Mouse (Mus musculus): ENCODE measurements around the gene Ttc23.

Ttc23 gene

GRCm38 (mm10) chr7:67647277-67647676 is at the start of gene Ttc23:
Gene Ttc23, plus strand, starts transcription at chr7:67647410.
- DNase-seq (ENCODE audit: low spot score in 2 of 2) = no peak

GRCm38 (mm10) chr7:67598050-67598449 is 49.2 kb upstream of the Ttc23 start:
- DNase-seq (ENCODE audit: low spot score in 2 of 2) = no peak

- no peak for DNase-seq (ENCODE audit: low spot score in 2 of 2)
Measured at GRCm38 (mm10) chr7:67605114-67605513, 42.1 kb upstream of the Ttc23 start.

- no peak for DNase-seq (ENCODE audit: low spot score in 2 of 2)
Measured at GRCm38 (mm10) chr7:67606250-67606649, 41.0 kb upstream of the Ttc23 start.

- no peak for DNase-seq (ENCODE audit: low spot score in 2 of 2)
Measured at GRCm38 (mm10) chr7:67607669-67608347, 39.4 kb upstream of the Ttc23 start.

GRCm38 (mm10) chr7:67608348-67609024 is 38.7 kb upstream of the Ttc23 start:
- DNase-seq (ENCODE audit: low spot score in 2 of 2) = no peak

- no peak for DNase-seq (ENCODE audit: low spot score in 2 of 2)
Measured at GRCm38 (mm10) chr7:67613795-67614463, 33.3 kb upstream of the Ttc23 start.

GRCm38 (mm10) chr7:67614464-67614861 is 32.7 kb upstream of the Ttc23 start:
- no peak for DNase-seq (ENCODE audit: low spot score in 2 of 2)

- no peak for DNase-seq (ENCODE audit: low spot score in 2 of 2)
Measured at GRCm38 (mm10) chr7:67616890-67617289, 30.3 kb upstream of the Ttc23 start.

GRCm38 (mm10) chr7:67617646-67618045 is 29.6 kb upstream of the Ttc23 start:
- DNase-seq (ENCODE audit: low spot score in 2 of 2) = no peak

- DNase-seq (ENCODE audit: low spot score in 2 of 2) = no peak
Measured at GRCm38 (mm10) chr7:67618316-67618715, 28.9 kb upstream of the Ttc23 start.

- DNase-seq (ENCODE audit: low spot score in 2 of 2) = no peak
Measured at GRCm38 (mm10) chr7:67619836-67620235, 27.4 kb upstream of the Ttc23 start.

- no peak for DNase-seq (ENCODE audit: low spot score in 2 of 2)
Measured at GRCm38 (mm10) chr7:67622151-67622550, 25.1 kb upstream of the Ttc23 start.

- no peak for DNase-seq (ENCODE audit: low spot score in 2 of 2)
Measured at GRCm38 (mm10) chr7:67626671-67627070, 20.5 kb upstream of the Ttc23 start.

GRCm38 (mm10) chr7:67629681-67630080 is 17.5 kb upstream of the Ttc23 start:
- no peak for DNase-seq (ENCODE audit: low spot score in 2 of 2)

- peak; percentile 58 to 76 for DNase-seq (ENCODE audit: low spot score in 2 of 2)
Measured at GRCm38 (mm10) chr7:67630817-67631216, 16.4 kb upstream of the Ttc23 start.

GRCm38 (mm10) chr7:67632380-67632779 is 14.8 kb upstream of the Ttc23 start:
- no peak for DNase-seq (ENCODE audit: low spot score in 2 of 2)

GRCm38 (mm10) chr7:67634210-67634609 is 13.0 kb upstream of the Ttc23 start:
- DNase-seq (ENCODE audit: low spot score in 2 of 2) = no peak

- no peak for DNase-seq (ENCODE audit: low spot score in 2 of 2)
Measured at GRCm38 (mm10) chr7:67636161-67636560, 11.0 kb upstream of the Ttc23 start.

GRCm38 (mm10) chr7:67639006-67639405 is 8.2 kb upstream of the Ttc23 start:
- no peak for DNase-seq (ENCODE audit: low spot score in 2 of 2)

GRCm38 (mm10) chr7:67642955-67643354 is 4.3 kb upstream of the Ttc23 start:
- no peak for DNase-seq (ENCODE audit: low spot score in 2 of 2)

- no peak for DNase-seq (ENCODE audit: low spot score in 2 of 2)
Measured at GRCm38 (mm10) chr7:67644291-67644690, 2.9 kb upstream of the Ttc23 start.

All from spleen, postnatal 4 days (tissue).